Mouse (Mus musculus) adrenal gland, postnatal 4 days (tissue): ENCODE measurements around the gene Napepld. TPM values are rescaled to one million over a fixed set of nuclear protein-coding genes. Genes with fewer than 3 reads are reported as not detected.

Experiments used
- DNase-seq, 2 experiments: peaks; one replicate each; pipeline ENCODE4 v3.0.0; 2021 to 2022; ENCODE audit warnings: low spot score in 2 of 2, mixed read lengths in 2 of 2
- long read RNA-seq, 2 experiments: library from polyadenylated mRNA; stranded (forward); transcript quantifications; one replicate each; pipeline ENCODE4 v2.0.0; 2021
- total RNA-seq, 2 experiments: library from RNA; stranded (reverse); gene quantifications; 2 replicates each; pipeline ENCODE4 v1.2.3; 2021

Napepld gene
- total RNA-seq = 10 to 100 TPM; 22.1 to 24.7 TPM
- long read RNA-seq, experiment 1, partial matches to known transcripts = 1 of 14 reads
- long read RNA-seq, experiment 1, other reads (novel, unspliced or antisense) = 6 of 14 reads
- long read RNA-seq, experiment 2, transcript Napepld-202 (5 exons, 3,954 nt) = minor isoform, 10 of 40 reads
- long read RNA-seq, experiment 2, transcript Napepld-201 (5 exons, 3,724 nt) = major isoform, 11 of 40 reads
- long read RNA-seq, experiment 2, partial matches to known transcripts = 7 of 40 reads
- long read RNA-seq, experiment 2, other reads (novel, unspliced or antisense) = 12 of 40 reads

- peak; percentile 98 to 99 for DNase-seq
Measured at GRCm38 (mm10) chr5:21701351-21702008, at the start of gene Napepld. Gene Napepld (minus strand): TSS chr5:21701396.

GRCm38 (mm10) chr5:21745966-21746365 lies 44.8 kb upstream of the Napepld start:
- DNase-seq = no peak

- DNase-seq = no peak
Measured at GRCm38 (mm10) chr5:21744651-21745050, 43.5 kb upstream of the Napepld start.

- no peak for DNase-seq
Measured at GRCm38 (mm10) chr5:21743606-21744005, 42.4 kb upstream of the Napepld start.

DNA sequence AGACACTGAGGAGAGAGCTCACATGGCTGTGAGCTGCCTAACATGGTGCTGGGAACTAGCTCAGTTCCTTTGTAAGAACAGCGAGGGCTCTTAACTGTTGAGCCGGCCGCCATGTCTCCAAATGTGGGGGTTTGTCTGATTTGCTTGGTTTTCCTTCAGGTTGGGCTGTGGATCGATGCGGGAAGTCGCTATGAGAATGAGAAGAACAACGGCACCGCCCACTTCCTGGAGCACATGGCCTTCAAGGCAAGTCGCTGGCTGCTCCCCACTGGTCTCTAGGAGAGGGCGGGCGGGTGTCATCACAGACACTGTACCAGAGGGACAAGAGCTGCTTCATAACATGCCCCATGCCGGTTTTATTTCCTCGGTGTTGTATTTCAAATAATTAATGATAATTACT lies 38.7 kb upstream of the Napepld start:
- DNase-seq = no peak

DNA sequence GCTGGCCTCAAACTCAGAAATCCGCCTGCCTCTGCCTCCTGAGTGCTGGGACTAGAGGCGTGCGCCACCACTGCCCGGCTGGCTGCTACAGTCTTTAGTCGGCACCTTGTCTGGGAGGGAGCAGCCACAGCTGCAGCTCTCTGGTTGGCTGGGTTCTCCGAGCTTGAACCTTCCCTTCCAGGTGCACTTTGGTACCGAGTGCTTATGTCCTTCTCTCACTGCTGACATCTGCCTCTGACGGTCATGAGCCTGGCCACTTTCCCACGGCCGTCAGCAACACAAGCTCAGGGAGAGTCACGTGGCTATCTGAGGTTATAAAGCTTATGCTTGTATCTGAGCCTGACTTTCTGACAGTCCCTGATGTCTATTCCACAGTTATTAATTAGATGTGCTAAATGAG lies 37.9 kb upstream of the Napepld start:
- no peak for DNase-seq

GRCm38 (mm10) chr5:21737620-21738019 lies 36.4 kb upstream of the Napepld start:
- DNase-seq = no peak

- peak; percentile 68 to 76 for DNase-seq
Measured at GRCm38 (mm10) chr5:21736956-21737585, 35.9 kb upstream of the Napepld start, which contains the start of gene Pmpcb. Gene Pmpcb (plus strand): TSS chr5:21737141.

GRCm38 (mm10) chr5:21736046-21736445 lies 34.9 kb upstream of the Napepld start:
- DNase-seq = no peak

DNA sequence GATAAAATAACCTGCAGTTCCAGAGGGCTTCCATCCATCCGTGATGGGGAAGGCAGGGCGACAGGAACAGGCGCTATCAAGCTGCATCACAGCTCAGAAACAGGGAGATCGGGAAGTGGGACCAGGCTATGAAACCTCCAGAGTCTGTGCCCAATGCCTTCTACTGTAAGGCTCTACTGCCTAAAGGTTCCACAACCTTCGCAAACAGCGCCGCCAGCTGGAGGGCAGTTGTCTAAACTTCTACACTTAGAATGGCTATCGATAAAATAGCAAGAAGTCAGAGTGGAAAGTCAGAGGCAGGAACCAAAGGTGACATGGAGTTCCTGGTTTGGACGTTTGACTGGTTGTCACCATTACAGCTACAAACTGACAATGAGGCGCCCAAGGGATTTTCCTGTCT lies 34.4 kb upstream of the Napepld start:
- peak; percentile 44 to 69 for DNase-seq

DNA sequence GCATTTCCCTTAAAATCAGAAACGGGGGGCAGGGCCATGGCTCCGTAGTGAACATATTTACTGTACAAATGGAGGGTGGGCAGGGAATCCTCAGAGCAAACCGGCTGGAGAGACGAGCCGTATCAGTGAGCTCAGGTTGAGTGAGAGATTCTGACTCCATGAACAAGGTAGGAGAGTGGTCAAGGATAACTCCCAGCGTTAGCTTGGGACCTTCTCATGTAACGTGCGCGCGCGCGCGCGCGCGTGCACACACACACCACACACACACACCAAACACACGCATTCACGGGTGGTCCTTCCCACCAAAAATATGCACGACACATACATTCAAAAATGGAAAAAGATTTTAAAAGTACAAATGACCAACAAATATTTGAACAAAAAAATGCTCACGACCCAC lies 33.9 kb upstream of the Napepld start:
- no peak for DNase-seq

DNA sequence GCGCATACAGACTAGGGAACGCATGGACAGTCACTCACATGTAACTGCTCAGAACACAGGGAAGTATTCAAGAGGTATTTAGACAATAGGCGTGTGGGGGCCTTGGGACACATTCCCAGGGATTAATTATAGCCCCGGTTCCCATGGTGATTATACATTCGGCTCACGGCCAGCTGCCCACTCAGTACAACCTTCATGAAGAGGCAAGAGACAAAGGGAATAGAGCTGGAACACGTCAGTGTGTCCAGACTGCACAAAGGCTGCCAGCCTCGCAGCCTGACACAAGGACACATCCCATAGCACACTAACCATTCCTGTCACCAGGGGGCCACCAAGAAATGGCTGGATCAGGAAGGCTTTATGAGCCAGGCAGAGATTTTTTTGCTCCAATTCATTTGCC lies 31.7 kb upstream of the Napepld start:
- DNase-seq = peak; percentile 37 to 57

DNA sequence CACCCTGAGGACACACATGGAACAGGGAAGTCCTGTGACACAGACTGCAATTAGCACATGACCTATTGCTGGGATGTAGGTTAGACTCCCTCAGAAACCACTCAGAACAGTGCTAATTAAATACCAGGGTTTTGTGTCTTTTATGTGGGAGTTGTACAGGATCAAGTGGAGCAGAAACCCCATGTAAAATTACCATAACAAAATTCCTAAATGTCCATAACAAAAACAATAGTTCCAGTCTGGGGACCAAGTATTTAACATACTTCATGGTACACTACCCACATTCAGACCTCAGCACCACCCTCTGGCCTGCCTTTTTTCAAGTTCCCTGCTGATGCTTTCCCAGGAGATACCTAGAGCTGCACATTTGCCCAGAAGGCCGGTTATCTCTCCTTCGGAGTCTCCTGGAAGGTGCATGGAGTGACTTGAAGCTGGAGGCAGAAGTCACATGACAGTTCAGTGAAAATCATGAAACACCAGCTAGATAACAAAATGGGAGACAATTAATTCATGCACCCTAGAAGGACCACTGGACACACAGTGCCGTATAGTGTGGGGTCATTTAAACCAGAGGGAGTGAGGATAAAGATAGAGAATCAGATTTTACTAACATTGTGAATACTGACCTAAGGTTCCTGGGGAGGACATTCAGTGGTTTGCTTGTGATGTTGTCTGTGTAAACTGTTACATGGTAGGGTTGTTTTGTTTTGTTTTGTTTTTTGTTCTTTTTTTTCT lies 31.1 kb upstream of the Napepld start:
- no peak for DNase-seq

GRCm38 (mm10) chr5:21729107-21729506 lies 27.9 kb upstream of the Napepld start:
- no peak for DNase-seq

- DNase-seq = no peak
Measured at GRCm38 (mm10) chr5:21724872-21725271, 23.7 kb upstream of the Napepld start.

- no peak for DNase-seq
Measured at GRCm38 (mm10) chr5:21724427-21724826, 23.2 kb upstream of the Napepld start.

- no peak for DNase-seq
Measured at GRCm38 (mm10) chr5:21719209-21719608, 18.0 kb upstream of the Napepld start.

DNA sequence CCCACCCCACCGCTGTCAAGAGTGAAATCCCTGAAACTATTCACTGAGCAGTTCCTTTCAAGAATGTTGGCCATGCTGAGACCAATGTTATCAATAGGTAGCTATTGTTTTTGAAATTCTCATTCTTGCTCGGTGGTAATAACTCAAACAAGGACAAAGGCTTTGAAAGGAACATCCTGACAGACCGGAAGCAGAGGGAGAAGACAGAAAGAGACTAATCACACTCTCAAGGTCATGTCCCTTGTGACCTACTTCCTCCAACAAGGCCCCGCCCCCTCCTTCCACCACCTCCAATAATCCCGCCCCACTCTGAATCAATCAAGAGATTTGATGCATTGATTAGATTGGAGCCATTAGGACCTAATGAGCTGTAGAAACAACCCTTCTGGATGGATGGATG lies 17.4 kb upstream of the Napepld start:
- no peak for DNase-seq

DNA sequence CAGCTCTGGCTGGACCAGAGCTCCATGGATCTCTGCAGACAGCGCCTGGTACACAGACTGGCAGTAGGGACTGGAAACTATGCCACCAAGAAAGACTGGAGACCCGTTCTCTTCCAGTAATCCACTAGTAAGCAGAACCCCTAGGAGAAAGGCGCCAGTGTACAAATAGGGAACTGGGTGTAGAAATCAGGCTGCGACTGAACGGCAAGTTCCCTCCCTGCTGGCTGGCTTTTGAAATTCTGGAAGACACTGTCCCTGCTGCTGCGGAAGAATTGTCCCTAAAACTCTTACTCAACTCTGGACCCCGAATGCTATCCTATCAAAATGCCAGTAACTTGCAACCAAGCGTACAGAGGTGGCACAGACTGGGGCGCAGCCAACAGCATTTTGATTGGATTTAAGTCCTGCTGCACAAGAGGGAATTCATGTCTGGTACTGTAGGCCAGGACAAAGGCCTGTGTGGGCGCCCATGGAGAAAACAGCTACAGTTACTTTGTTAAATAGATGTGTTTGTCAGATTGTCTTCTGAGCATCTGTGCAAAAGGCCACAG lies 16.0 kb upstream of the Napepld start:
- DNase-seq = no peak

- no peak for DNase-seq
Measured at GRCm38 (mm10) chr5:21714447-21714846, 13.3 kb upstream of the Napepld start.

DNA sequence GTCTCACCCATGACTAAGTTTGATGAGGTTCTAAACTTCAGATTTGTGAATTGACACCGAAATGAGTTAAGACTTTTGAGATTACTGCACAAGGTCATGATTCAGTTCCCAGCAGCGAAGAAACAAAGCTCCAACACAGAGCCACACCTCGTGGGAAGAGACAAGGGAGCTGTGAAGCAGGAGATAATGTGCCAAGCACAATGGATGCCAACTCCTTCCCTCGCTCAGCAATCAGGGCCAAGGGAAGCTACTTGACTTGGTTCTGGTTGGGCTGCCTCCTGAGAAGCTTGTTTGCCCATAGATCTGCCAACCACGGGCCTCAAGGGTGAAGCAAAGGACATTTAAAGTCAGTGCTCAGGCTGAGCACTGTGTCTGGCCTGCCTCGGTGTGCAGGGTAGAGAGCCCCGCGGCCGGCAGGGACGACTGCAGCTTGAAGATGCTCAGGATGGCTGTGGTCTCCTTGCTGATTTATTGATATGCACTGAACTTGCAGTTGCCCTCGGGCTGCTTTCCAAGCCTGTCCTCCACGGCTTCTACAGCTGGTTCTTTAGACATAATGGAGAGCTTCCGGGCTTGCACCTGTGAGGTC lies 11.0 kb upstream of the Napepld start:
- no peak for DNase-seq
